Comparison of ENCODE assay signal across 28 mouse cellular contexts in genomic region chr16:5439717-5440116, GRCm38 (mm10).
A peak's percentile ranks its signal among the peaks of the same experiment; 100 is the strongest.
DNase-seq lines count a peak whose midpoint lies in the region; ATAC-seq and TF ChIP-seq lines count a peak whose summit lies in the region.
"Had no signal": no experiment of that assay in that cellular context is flagged by ENCODE, and none has a peak within 500 bp of the region (broad histone marks: within the 10 kb centered on the region; RNA-seq: fewer than 3 reads in every experiment).

No protein-coding gene starts in this region.

- intact Hi-C loops in heart, adult 2 months (cut with DNase I) = no loop called here
- intact Hi-C loops in heart, postnatal 10 days (cut with DNase I) = no loop called here

- no peak for TF ChIP-seq CTCF in heart, adult 2 months (IDR thresholded peaks at IDR 0.05)

- H3K9ac ChIP-seq in heart, adult 2 months (ENCODE audit: low read depth, low read length) = no peak overlapping the region
- no peak overlapping the region for H3K9ac ChIP-seq in heart, embryonic 11.5 days (ENCODE audit: low read depth, low read length)
- H3K9ac ChIP-seq: embryonic facial prominence, embryonic 15.5 days; forebrain, embryonic 12.5 days; hindbrain, embryonic 15.5 days; limb, embryonic 13.5 days; lung, embryonic 15.5 days; midbrain, embryonic 12.5 days; neural tube, embryonic 13.5 days had no signal

- no peak overlapping the region for H3K4me3 ChIP-seq in heart, adult 2 months
- H3K4me3 ChIP-seq in heart, embryonic 11.5 days (ENCODE audit: low read depth, low read length) = no peak overlapping the region
- H3K4me3 ChIP-seq: embryonic facial prominence, embryonic 10.5 days; embryonic facial prominence, embryonic 15.5 days; forebrain, embryonic 12.5 days; hindbrain, embryonic 15.5 days; limb, embryonic 13.5 days; lung, embryonic 15.5 days; midbrain, embryonic 12.5 days; neural tube, embryonic 13.5 days had no signal

- WGBS in heart, adult 2 months = 60% methylated on average over 2 of the region's 2 CpGs
- WGBS in heart, embryonic 11.5 days (ENCODE audit: insufficient replicate concordance) = 62% methylated on average over 2 of the region's 2 CpGs

- no peak overlapping the region for H3K27ac ChIP-seq in heart, adult 2 months
- H3K27ac ChIP-seq in heart, embryonic 11.5 days (ENCODE audit: low read depth, low read length) = no peak overlapping the region
- H3K27ac ChIP-seq: embryonic facial prominence, embryonic 10.5 days; embryonic facial prominence, embryonic 15.5 days; forebrain, embryonic 12.5 days; hindbrain, embryonic 15.5 days; limb, embryonic 13.5 days; lung, embryonic 15.5 days; midbrain, embryonic 12.5 days; neural tube, embryonic 13.5 days had no signal

- H3K79me2 ChIP-seq in heart, adult 2 months (replicated peaks; ENCODE audit: control insufficient read depth, insufficient read depth, low read length) = no peaks in the 10 kb centered on the region

- H3K27me3 ChIP-seq in heart, adult 2 months (ENCODE audit: control insufficient read depth, insufficient read depth, low read length) = no peaks in the 10 kb centered on the region
- H3K27me3 ChIP-seq in heart, embryonic 11.5 days (ENCODE audit: control insufficient read depth, insufficient read depth, low read length) = no peaks in the 10 kb centered on the region
- H3K27me3 ChIP-seq: embryonic facial prominence, embryonic 15.5 days; forebrain, embryonic 12.5 days; hindbrain, embryonic 15.5 days; limb, embryonic 13.5 days; lung, embryonic 15.5 days; midbrain, embryonic 12.5 days; neural tube, embryonic 13.5 days had no signal

- H3K4me1 ChIP-seq in heart, adult 2 months (ENCODE audit: control insufficient read depth, insufficient read depth, low read length) = no peaks in the 10 kb centered on the region
- no peaks in the 10 kb centered on the region for H3K4me1 ChIP-seq in heart, embryonic 11.5 days (ENCODE audit: control insufficient read depth, insufficient read depth, low read length)
- H3K4me1 ChIP-seq: embryonic facial prominence, embryonic 15.5 days; forebrain, embryonic 12.5 days; hindbrain, embryonic 15.5 days; limb, embryonic 13.5 days; lung, embryonic 15.5 days; midbrain, embryonic 12.5 days; neural tube, embryonic 13.5 days had no signal

- TF ChIP-seq POLR2A in heart, adult 2 months (IDR thresholded peaks at IDR 0.05; ENCODE audit: insufficient read depth, low read depth, low read length) = no peak

- H3K36me3 ChIP-seq in heart, adult 2 months (ENCODE audit: control insufficient read depth, insufficient read depth, low read length) = no peaks in the 10 kb centered on the region
- no peaks in the 10 kb centered on the region for H3K36me3 ChIP-seq in heart, embryonic 11.5 days (ENCODE audit: control insufficient read depth, insufficient read depth, low read length)
- H3K36me3 ChIP-seq: embryonic facial prominence, embryonic 10.5 days; embryonic facial prominence, embryonic 15.5 days; forebrain, embryonic 12.5 days; hindbrain, embryonic 15.5 days; limb, embryonic 13.5 days; lung, embryonic 15.5 days; midbrain, embryonic 12.5 days; neural tube, embryonic 13.5 days had no signal

- ATAC-seq in heart, embryonic 11.5 days (replicated peaks; ENCODE audit: insufficient number of reproducible peaks, low FRiP score, low TSS enrichment) = no peak
- ATAC-seq: activated CD4-positive, CD25-positive, alpha-beta regulatory T cell, adult 4 months; CD4-positive, CD25-positive, alpha-beta regulatory T cell, adult 4 months; inflammation-experienced regulatory T-cells, adult 6 months had no signal

- no peaks in the 10 kb centered on the region for H3K9me3 ChIP-seq in heart, embryonic 11.5 days (replicated peaks; ENCODE audit: control insufficient read depth, low read length)
- H3K9me3 ChIP-seq: embryonic facial prominence, embryonic 15.5 days; forebrain, embryonic 12.5 days; hindbrain, embryonic 15.5 days; limb, embryonic 13.5 days; lung, embryonic 15.5 days; midbrain, embryonic 12.5 days; neural tube, embryonic 13.5 days had no signal

- H3K4me2 ChIP-seq in heart, embryonic 11.5 days = no peak overlapping the region
- H3K4me2 ChIP-seq: embryonic facial prominence, embryonic 15.5 days; forebrain, embryonic 12.5 days; hindbrain, embryonic 15.5 days; limb, embryonic 13.5 days; liver, embryonic 11.5 days; lung, embryonic 15.5 days; midbrain, embryonic 12.5 days; neural tube, embryonic 13.5 days had no signal

- DNase-seq in heart, adult 2 months = peak; percentile 28 to 63
- DNase-seq in heart, adult 8-10 months (ENCODE audit: low spot score) = peak; percentile 23
- peak; percentile 45 to 55 for DNase-seq in heart, postnatal 10 days
- no peak for DNase-seq in adrenal gland, adult (ENCODE audit: inconsistent age in 2 of 2, low spot score in 1 of 2)
- DNase-seq in Muller cell, postnatal 12 days (ENCODE audit: inconsistent ontology term) = no peak
- DNase-seq in layer of hippocampus, postnatal 10 days (ENCODE audit: low spot score in 2 of 2) = no peak
- DNase-seq: adrenal gland, adult 8-10 months; cerebellum, adult 11-12 months; cerebellum, adult 9-11 months; gastrocnemius, postnatal 10 days; kidney, adult 11 months; kidney, postnatal 14 days; layer of hippocampus, adult 9-11 months; right cerebral cortex, postnatal 14 days; thymus, postnatal 4 days had no signal

- no peak for TF ChIP-seq EP300 in heart, adult 2 months (IDR thresholded peaks at IDR 0.05; ENCODE audit: insufficient read depth, low read depth, low read length)

Comparison
In these comparisons a context has a peak if more than half of its experiments do, and no peak if none do; other contexts are left out.
1. DNase-seq: peak in heart, adult 2 months (2 of 2), heart, adult 8-10 months (single experiment) and heart, postnatal 10 days (2 of 2); none in adrenal gland, adult (0 of 2), Muller cell, postnatal 12 days (single experiment) and layer of hippocampus, postnatal 10 days (0 of 2).